Mouse (Mus musculus) limb, embryonic 10.5 days (tissue): ENCODE results near the gene Enpp1. TPM values are rescaled to one million over a fixed set of nuclear protein-coding genes. Genes with fewer than 3 reads are reported as not detected.

Source experiments
- polyA plus RNA-seq: library from polyadenylated mRNA; unstranded; fragments of >200 nt; fragmentation: Nextera tagmentation; extraction: Ambion mirVana; gene quantifications from 2 replicates; pipeline ENCODE4 v1.2.1, GENCODE M21; 2016

Enpp1 gene
- polyA plus RNA-seq, 1 experiment from 2014 or later = 1.1 TPM

Other genes starting within 250 kb of the Enpp1 start
- 4.0 and 4.3 TPM in 2 replicates for gene Ccn2, start 116.7 kb downstream of the Enpp1 start, polyA plus RNA-seq
- gene Enpp3, start 130.7 kb upstream of the Enpp1 start, polyA plus RNA-seq = 5.3 and 7.8 TPM in 2 replicates
- 29.7 and 34.7 TPM in 2 replicates for gene Med23, start 157.8 kb upstream of the Enpp1 start, polyA plus RNA-seq
- gene Arg1, start 215.3 kb upstream of the Enpp1 start, polyA plus RNA-seq = 11.8 and 12.3 TPM in 2 replicates